Mouse (Mus musculus) brain, adult 2 months (tissue): ENCODE measurements around the gene Baz2a.
"Not testable (repeated sequence)": the region's sequence is repeated elsewhere in the genome, so short reads cannot be mapped to it uniquely, and the experiment has no call there.

Experiments used
- DNase-seq: peaks from one replicate; pipeline ENCODE4 v3.0.0; 2011; ENCODE audit warnings: low read depth, low spot score

The Baz2a gene

DNA sequence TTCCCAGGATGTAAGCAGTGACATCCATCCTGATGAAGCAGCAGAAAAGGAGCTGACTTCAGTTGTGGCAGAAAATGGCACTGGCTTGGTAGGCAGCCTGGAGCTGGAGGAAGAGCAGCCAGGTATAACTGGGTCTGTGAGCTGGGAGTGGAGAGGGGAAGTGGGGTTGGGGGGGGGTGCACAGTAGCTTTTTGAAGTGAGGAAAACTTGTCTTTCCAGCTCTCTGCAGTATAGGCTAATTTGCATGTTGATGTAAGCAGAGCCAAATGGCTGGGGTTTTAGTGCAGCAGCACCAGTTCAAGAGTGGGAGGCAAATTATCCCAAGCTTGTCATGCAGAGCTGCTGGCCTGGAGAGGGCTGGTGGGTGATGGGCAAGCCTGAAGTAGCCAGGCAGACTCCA is 19.9 kb downstream of the Baz2a start:
- DNase-seq, result peak; percentile 49

DNA sequence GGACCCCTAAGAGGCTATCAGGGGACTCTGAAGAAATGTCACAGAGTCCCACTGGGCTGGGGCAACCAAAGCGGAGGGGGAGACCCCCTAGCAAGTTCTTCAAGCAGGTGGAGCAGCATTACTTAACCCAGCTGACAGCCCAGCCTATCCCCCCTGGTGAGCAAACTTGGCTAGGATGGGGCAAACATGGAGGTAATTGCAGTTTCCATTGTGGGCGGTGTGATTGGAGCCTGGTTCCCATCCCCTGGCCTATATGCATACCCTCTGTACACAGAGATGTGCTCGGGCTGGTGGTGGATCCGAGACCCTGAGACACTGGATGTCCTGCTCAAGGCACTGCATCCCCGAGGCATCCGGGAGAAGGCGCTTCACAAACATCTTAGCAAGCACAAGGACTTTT is 32.5 kb downstream of the Baz2a start:
- DNase-seq, result no peak

DNA sequence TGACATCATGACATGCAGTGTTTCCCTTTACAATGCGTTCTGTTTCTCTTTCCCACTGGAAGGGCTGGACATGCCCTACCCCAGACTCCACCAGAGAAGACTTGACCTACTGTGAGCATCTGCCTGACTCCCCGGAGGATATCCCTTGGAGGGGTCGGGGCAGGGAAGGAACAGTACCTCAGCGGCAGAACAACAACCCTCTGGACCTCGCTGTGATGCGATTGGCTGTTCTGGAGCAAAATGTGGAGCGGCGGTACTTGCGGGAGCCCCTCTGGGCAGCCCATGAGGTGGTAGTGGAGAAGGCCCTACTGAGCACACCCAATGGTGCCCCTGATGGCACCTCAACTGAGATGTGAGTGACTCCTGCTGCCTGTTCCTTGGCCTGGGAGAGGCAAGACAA is 33.5 kb downstream of the Baz2a start:
- DNase-seq, result no peak

DNA sequence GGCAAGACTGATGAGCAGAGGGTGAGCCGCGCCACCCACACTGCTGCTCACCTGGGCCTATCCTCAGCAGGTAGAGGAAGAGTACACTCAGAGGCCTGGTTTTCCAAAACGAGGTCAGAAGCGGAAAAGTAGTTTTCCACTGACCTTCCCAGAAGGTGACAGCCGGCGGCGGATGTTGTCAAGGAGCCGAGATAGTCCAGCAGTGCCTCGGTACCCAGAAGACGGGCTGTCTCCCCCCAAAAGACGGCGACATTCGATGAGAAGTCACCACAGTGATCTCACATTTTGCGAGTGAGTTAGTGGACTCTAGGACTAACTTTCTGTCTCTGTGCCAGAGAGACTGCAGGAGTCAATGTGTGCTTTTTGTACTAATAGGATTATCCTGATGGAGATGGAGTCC is 34.6 kb downstream of the Baz2a start:
- no peak for DNase-seq

DNA sequence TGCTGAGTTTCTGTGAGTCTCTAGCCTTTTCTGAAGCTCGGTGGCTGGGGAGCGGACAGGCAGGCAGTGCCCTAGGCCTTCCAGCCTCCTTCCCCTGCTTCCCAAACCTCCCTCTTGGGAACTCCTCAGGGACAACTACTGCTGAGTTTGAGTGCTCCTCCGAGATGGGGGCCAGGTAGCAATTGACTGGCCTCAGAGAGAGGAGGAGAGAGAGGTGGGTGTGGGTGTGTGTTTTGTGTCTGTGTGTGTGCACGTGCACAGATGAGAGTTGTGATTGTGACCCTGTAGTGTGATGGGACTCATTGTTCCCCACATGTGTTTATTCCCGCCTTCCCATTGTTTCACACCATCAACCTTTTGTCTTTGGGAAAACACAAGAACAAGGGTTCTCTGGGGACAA is 36.1 kb downstream of the Baz2a start:
- no peak for DNase-seq

DNA sequence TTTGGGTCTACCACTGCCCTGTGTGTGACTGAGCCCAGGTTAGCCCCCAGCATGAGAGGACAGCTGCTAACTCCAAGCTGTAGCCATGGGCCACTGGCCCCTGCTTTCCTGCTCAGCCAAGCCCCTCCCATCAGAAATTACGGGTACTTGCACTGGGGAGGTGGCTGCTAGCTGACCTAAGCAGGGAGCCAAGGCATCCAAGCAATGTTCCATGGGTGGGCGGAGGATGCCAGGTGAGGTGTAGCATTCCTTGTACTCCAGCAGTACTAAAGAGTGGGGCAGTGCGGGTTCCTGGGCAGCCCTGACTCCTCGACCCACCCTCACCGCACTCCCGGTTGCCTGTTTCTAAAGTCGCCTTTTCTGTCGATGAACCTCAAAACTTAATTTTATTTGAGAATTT is 36.8 kb downstream of the Baz2a start:
- DNase-seq, result no peak

DNA sequence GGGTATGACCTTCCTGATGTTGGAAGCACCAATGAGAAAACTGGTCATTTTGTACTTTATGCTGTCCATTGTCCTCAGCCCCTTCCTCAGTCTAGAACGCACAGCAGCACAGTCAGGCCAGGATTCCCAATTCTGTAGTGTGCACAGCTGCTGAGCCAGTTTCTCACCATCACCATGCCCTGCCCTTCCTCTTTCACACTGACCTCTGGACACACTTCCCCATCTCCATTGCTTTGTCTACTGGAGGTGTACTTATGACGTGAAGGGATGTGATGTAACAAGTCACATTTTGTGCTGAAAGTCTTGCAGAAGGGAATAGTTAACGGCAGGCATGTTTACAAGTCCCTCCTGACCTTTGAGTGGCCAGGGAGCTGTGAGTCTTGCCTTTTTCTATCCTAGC is 39.9 kb downstream of the Baz2a start:
- DNase-seq, result no peak

DNA sequence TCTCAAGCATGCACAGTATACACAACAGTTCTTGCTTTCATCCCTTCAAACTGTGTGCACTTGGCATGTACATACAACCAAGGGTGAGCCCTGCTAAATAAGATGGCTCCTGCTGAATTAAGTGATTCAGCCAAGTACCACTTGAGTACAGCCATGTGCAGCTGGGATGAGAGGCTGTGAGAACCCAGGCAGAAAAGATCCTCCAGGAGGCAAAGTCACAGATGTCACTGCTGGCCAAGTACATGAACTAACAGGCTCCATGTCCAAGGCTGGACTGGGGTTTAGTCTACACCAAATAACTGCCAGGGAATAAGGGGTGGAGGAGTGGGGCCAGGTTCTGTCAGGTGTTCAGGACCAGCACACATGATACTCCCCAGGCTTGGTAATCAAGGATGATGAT is 40.4 kb downstream of the Baz2a start:
- DNase-seq, result no peak

DNA sequence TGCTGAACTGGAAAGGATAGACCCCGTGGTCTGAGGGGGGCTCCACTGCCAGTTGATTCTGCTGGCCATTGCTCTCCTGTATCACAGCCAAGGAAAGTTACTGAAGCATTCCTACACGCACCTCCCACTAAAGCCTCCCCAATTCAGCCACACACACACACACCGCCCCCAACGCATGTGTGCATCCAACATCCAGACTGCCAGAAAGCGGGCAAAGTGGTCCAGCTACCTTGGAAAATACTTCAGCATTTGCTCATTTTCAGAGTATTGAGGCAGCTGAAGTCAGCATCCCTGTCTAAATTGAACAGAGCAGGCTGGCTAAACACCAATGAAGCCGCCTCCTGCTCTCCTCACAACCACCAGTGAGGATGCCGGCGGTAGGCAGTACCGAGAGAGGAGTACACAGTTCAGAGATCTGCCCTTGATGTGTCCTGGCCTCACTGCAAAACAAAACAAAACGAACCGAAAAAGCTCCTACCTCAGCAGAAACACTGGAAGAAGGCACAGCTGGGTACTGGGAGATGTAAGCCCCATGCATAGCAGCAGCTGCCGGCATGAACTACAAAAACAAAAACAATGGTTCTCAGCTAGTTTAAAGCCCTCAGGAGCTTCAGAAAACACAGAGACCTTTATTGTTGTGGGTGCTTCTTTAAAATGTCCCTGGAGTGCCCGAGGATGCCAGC is 42.4 kb downstream of the Baz2a start:
- DNase-seq, result peak; percentile 79

DNA sequence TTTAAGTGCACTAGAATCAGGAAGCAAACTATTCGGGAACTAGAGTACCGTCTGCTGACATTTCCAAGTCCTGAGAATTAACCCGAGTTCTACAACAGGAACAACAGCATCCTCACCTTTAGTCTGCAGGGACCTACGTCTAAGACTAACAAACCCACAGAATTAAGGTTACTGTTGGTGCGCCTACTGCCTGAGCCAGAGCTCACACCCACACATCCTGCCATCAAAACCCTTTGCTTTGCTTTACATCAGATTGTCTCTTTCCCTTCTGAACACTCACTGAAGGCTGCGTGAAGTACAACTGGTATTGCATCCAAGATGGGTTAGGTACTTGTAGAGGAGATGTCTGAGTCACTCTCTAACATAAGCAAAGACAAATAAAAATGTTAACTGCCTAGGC is 44.0 kb downstream of the Baz2a start:
- peak; percentile 58 for DNase-seq

DNA sequence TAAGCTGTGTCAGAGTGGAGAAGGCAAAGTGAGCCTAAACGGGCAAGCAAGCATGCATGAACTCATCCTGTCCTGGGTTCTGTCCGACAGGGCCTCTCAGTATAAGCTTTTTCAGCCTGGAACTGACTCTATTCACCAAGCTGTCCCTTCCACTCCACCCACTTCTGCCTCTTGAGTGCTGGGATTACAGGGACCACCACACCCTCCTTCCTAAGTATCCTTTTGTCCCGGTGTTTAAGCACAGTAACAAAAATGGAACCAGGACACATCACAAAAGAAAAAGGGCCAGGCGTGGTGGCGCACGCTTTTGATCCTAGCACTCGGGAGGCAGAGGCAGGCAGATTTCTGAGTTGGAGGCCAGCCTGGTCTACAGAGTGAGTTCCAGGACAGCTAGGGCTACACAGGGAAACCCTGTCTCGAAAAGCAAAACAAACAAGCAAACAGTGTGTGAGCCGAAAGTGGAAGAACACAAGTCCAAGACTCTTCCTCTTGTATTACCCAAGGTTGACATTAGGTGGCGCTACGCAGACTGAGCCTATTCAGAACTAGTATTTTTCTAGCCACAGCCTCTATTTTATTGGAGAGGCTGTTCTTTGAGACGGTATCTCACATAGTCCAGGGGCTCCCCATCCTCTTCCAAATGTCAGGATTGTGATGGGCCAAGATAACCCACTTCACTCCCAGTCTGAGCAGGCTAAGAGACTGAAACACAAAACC is 49.0 kb downstream of the Baz2a start:
- peak; percentile 84 for DNase-seq

DNA sequence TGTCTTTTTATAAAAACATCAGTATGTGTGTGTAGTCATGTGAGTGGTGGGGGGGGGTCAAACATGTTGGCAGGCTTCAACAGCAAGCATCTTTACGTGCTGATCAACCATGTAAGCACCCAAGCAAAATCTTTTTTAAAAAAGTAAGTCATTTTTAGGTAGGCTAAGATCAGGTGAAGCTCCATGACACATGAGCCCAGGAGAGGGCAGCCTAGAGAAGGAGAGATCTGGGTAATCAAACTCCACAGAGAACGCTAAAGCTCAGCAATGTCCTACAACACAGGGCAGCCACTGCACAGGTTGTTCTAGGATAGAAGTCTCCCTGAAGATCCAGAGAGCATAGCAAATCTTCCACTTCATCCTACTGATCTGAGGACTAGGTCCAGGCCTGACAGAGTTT is 50.8 kb downstream of the Baz2a start:
- DNase-seq, result peak; percentile 44

DNA sequence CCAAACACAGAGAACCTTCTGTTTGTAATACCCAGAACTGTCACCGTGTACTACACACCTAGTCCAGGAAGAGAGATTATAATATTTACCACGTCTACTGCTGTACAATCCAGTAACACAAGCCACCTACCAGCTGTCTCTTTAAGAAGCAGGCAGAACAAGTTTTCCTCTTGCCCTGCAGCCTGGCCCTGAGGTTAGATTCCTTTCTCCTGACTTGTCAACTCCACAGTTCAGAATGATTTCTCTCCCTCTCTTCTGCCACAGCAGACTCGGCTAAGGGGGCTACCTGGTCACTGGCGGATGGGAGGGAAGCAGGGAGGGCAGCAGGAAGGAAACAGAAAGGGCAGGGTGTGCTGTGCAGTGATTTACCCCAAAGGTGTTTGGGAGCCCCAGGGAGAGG is 52.3 kb downstream of the Baz2a start:
- DNase-seq, result no peak

DNA sequence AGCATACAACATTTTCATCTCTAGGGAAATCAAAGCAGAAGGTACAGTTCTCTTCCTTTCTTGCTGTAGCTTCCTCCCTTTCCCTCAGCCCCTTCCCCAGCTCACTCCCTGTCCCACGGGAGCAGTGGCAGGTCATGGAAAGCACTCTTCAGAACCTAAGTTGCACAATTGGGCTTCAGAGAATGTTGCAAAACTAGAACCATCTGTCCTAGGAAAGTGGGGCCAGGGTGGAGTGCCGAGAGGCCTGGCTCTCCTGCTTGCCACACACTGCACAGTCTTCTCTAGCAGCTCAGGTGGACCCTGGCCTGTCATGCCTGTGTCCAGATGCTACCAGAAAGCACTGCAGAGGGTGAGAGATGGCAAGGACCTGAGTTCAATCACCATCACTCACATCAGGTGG is 53.6 kb downstream of the Baz2a start:
- DNase-seq, result no peak

DNA sequence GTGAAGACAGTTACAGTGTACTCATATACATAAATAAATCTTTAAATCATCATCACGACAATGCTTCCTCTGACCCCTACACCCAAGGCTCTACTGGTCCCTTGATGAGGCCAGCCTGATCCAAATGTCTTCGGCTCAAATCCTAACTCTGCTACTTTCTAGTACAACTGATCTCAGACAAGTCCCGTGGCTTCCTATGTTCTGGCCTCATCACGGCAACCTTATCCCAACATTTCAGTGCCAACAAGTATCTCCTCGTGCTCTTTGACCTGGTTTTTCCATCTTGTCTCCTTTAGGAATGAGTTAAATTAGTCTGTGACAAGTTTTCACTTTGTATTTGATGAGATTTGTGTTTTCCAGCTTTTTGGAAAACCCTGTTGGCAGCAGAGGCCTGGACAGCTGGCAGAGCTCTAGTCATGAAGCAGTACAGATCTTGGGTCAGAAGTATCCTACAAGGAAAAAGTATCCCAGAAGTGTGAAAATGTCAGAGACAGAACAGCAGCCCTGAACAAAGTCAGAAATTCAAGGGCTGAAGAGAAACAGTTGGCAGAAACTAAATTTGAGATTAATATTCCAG is 57.5 kb downstream of the Baz2a start:
- no peak for DNase-seq

DNA sequence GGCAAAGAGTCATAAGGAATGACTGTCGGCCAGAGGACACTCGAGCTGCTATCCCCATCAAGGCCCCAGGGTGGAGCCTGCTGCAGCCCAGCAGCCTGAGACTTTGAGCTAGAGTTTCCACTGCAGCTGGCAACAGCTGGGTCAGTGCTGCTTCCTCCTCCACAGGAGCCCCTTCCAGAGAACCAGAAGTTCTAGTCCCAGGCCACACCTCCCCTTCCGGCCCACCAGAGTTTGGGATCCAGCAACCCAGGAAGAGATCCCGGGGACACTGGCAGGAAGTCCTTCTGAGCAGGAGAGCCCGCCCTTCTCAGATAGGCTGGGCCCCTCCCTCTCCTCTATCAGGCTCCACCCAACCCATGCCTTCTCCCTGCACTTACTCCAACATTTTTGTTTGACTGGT is 58.2 kb downstream of the Baz2a start:
- peak; percentile 31 for DNase-seq

DNA sequence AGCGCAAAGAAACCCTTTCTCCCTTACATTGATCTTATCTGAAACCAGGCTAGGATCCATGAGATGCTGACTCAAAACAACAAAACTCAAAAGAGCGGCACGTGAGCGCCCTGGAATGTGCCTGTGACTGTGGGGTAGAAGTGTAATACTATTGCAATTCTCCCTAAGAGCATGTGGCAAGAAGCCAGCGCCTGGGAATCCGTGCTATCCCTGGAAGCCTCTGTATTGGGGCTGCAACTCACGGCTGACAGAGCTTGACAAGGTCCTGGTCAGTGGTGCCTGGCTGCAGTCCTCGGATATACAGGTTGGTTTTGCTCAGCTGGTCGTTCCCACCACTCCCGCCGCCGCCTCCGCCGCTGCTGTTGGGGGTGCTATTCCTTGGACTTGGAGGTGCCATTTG is 59.6 kb downstream of the Baz2a start:
- DNase-seq, result no peak

DNA sequence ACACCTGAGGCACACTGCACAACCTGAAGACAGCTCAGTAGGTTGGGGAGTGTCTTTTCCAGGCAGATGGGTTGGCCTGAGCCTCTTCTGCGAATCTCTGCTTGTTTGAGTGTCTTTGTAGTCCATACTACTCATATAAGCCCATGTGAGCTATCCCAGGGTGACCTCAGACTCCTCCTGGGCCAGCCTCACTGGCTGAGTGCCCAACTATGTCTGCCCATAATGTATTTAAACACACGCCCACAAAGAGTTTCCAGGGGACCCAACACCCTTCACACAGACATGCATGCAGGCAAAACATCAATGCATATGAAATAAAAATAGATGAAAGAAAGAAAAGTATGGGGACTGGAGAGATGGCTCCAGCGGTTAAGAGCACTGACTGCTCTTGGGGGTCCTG is 62.6 kb downstream of the Baz2a start:
- DNase-seq, result no peak

DNA sequence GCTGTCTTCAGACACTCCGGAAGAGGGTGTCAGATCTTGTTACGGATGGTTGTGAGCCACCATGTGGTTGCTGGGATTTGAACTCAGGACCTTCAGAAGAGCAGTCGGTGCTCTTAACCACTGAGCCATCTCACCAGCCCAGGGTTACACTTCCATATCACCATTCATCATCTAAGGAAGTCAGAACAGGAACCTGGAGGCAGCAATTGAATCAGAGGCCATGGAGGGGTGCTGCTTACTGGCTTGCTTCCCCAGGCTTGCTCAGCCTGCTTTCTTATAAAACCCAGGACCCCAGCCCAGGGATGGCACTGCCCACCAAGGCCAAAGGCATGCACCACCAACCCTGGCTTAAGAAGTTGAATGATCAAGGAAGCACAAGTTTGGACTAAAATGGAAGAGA is 74.3 kb downstream of the Baz2a start:
- DNase-seq, result not testable (repeated sequence)

DNA sequence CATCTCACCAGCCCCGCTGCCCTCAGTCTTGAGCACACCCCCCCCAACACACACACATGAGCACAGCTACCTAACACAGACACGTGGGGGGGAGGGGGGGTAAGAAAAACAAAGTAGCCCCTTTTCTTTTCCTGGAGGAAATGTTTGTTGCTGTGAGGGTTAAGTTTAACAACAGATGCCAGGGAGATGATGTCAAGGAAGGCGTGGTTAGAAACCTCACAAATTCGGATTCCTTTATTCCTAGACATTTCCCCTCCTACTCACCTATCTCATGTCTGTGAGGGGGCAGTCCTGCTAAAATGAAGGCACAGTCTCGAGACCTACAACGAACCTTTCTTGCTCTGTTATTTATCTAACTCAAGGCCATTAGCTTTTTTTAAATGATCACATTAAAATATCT is 75.7 kb downstream of the Baz2a start:
- no peak for DNase-seq

DNA sequence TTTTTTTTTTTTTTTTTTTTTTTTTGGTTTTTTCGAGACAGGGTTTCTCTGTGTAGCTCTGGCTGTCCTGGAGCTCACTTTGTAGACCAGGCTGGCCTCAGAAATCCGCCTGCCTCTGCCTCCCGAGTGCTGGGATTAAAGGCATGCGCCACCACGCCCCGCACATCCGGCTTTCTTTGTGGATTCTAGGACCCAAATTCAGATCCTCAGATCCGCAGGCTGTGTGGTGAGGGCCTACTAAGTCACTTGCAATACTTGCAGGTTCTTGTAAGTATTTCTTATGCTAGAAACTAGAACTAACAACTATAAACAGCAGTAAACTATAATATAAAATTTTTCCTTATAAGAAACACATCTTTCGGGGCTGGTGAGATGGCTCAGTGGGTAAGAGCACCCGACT is 80.0 kb downstream of the Baz2a start:
- not testable (repeated sequence) for DNase-seq

DNA sequence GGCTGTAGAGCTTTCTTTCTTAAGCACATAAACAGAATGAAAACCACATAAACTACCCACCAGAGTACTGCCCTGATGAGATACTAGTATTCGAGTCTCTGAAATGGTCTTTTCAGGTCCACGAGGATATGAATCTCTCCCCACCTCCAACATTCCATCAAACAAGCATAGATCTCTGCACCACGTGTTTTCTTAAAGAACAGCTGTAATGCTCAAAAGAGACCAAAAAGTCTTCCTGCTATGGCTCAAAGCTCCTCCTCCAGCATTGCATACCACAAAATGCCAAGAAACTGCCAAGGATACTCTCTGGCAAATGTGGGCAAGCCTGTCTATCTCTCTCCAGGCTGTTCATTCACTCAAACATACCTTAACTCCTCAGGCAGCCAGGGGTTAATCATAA is 83.9 kb downstream of the Baz2a start:
- no peak for DNase-seq
